Mouse (Mus musculus) heart, postnatal 0 days (tissue): ENCODE measurements around the gene Gm49661. TPM values are rescaled to one million over a fixed set of nuclear protein-coding genes. Genes with fewer than 3 reads are reported as not detected.

Source experiments
- ATAC-seq: fragments of 200-750 bp; cut with Nextera tagmentation; 2 replicates; pipeline ENCODE4 v1.8.0; 2017; ENCODE audit warnings: low read depth, moderate number of reproducible peaks, moderate library complexity; ENCODE audit not compliant: insufficient read depth
- DNase-seq: peaks from one replicate; pipeline ENCODE4 v3.0.0-alpha.2; 2016; ENCODE audit warnings: low spot score
- H3K27ac ChIP-seq: fragments of 300-500 bp; sonication (generic); 2 replicates; pipeline ENCODE4 v1.5.1; 2014; ENCODE audit warnings: low read depth, mild to moderate bottlenecking
- H3K27me3 ChIP-seq: fragments of 300-500 bp; sonication (generic); 2 replicates; pipeline ENCODE4 v1.6.1; 2014; ENCODE audit warnings: low read length, mixed read lengths; ENCODE audit not compliant: control insufficient read depth, insufficient read depth
- H3K36me3 ChIP-seq: fragments of 300-500 bp; sonication (generic); replicated peaks from 2 replicates; pipeline ENCODE4 v1.6.1; 2014; ENCODE audit warnings: low read length, mixed read lengths; ENCODE audit not compliant: control insufficient read depth, insufficient read depth
- H3K4me1 ChIP-seq: fragments of 300-500 bp; sonication (generic); 2 replicates; pipeline ENCODE4 v1.6.1; 2014; ENCODE audit warnings: antibody characterized with exemption; ENCODE audit not compliant: control insufficient read depth, insufficient read depth
- H3K4me2 ChIP-seq: fragments of 300-500 bp; sonication (generic); 2 replicates; pipeline ENCODE4 v1.6.1; 2014; ENCODE audit warnings: low read depth, mild to moderate bottlenecking, low read length, moderate library complexity
- H3K4me3 ChIP-seq: fragments of 300-500 bp; sonication (generic); 2 replicates; pipeline ENCODE4 v1.5.1; 2014; ENCODE audit warnings: low read depth, low read length
- H3K9ac ChIP-seq: fragments of 300-500 bp; sonication (generic); replicated peaks from 2 replicates; pipeline ENCODE4 v1.6.1; 2014; ENCODE audit warnings: low read depth, low read length, mixed read lengths
- H3K9me3 ChIP-seq: fragments of 300-500 bp; sonication (generic); replicated peaks from 2 replicates; pipeline ENCODE4 v1.6.1; 2016; ENCODE audit warnings: low read length; ENCODE audit not compliant: control insufficient read depth
- CTCF ChIP-seq: IDR thresholded peaks from 2 replicates; pipeline ENCODE4 v1.5.1; 2016; ENCODE audit warnings: antibody characterized with exemption, control low read depth, low read depth
- EP300 ChIP-seq: IDR thresholded peaks from 2 replicates; pipeline ENCODE4 v1.6.1; 2016; ENCODE audit warnings: antibody characterized with exemption, low read depth
- WGBS: fragments of 180-500 bp; shearing (Covaris S2); extraction: QIAGEN DNeasy Blood & Tissue Kit; methylation state at CpG from one replicate; pipeline ENCODE4 v1.1.7; 2014; 5-methylcytosine and 5-hydroxymethylcytosine counted together
- polyA plus RNA-seq: library from polyadenylated mRNA; unstranded; fragments of >200 nt; fragmentation: Nextera tagmentation; extraction: Ambion mirVana; gene quantifications from 2 replicates; pipeline ENCODE4 v1.2.1, GENCODE M21; 2015
- total RNA-seq: library from RNA; depleted of rRNA; stranded (reverse); fragments of >200 nt; gene quantifications from 2 replicates; pipeline ENCODE4 v1.2.3, GENCODE M21; 2014; ENCODE audit warnings: low replicate concordance

The Gm49661 gene
- total and polyA plus RNA-seq, 2 experiments from 2014 or later = not detected

GRCm38 (mm10) chr8:84986379-84986945 lies 17.2 kb upstream of the Gm49661 start:
- TF ChIP-seq EP300 = no peak
- TF ChIP-seq CTCF = no peak
- Histone ChIP-seq H3K27me3 (no peaks in the 10 kb centered on the region), H3K9me3 (no peaks in the 10 kb centered on the region), H3K36me3 (no peaks in the 10 kb centered on the region), H3K4me3 (peak overlapping the region; percentile 54), H3K27ac (peak overlapping the region; percentile 75), H3K9ac (peak overlapping the region; percentile 48; the same call in 1 of the 2 replicates), H3K4me1 (peaks cover 32% of the 10 kb centered on the region), H3K4me2 (peak overlapping the region; percentile 87)
- DNase-seq (no peak), ATAC-seq (no peak)
- WGBS = 31% methylated on average over 8 of the region's 8 CpGs

- peak; percentile 12 for ATAC-seq
- peak overlapping the region; percentile 48 for H3K9ac ChIP-seq
- under 1% methylated on average over 53 of the region's 53 CpGs for WGBS
- H3K27ac ChIP-seq = peak overlapping the region; percentile 75
- H3K36me3 ChIP-seq = no peaks in the 10 kb centered on the region
- H3K27me3 ChIP-seq = no peaks in the 10 kb centered on the region
- H3K4me1 ChIP-seq = peaks cover 34% of the 10 kb centered on the region
- H3K9me3 ChIP-seq = no peaks in the 10 kb centered on the region
- TF ChIP-seq CTCF = 0 out of 2 replicates have a peak, but pooled peaks have one; percentile 4
- no peak for TF ChIP-seq EP300
- H3K4me3 ChIP-seq = peak overlapping the region; percentile 54
- H3K4me2 ChIP-seq = peak overlapping the region; percentile 87
- peak; percentile 72 for DNase-seq
Measured at GRCm38 (mm10) chr8:84985684-84986378, 16.6 kb upstream of the Gm49661 start.

GRCm38 (mm10) chr8:84985049-84985683 lies 15.9 kb upstream of the Gm49661 start:
- no peaks in the 10 kb centered on the region for H3K27me3 ChIP-seq
- peak overlapping the region; percentile 48; the same call in 1 of the 2 replicates for H3K9ac ChIP-seq
- H3K4me2 ChIP-seq = peak overlapping the region; percentile 87
- H3K27ac ChIP-seq = peak overlapping the region; percentile 75
- 5% methylated on average over 23 of the region's 23 CpGs for WGBS
- no peaks in the 10 kb centered on the region for H3K36me3 ChIP-seq
- H3K4me1 ChIP-seq = peaks cover 38% of the 10 kb centered on the region
- TF ChIP-seq EP300 = no peak
- no peak for TF ChIP-seq CTCF
- ATAC-seq = no peak
- no peaks in the 10 kb centered on the region for H3K9me3 ChIP-seq
- H3K4me3 ChIP-seq = peak overlapping the region; percentile 54
- no peak for DNase-seq

- Histone ChIP-seq H3K4me2 (peak overlapping the region; percentile 87), H3K27me3 (no peaks in the 10 kb centered on the region), H3K9me3 (no peaks in the 10 kb centered on the region), H3K4me1 (peaks cover 40% of the 10 kb centered on the region), H3K4me3 (no peak overlapping the region), H3K36me3 (no peaks in the 10 kb centered on the region), H3K27ac (peak overlapping the region; percentile 75), H3K9ac (no peak overlapping the region)
- WGBS = 23% methylated on average over 13 of the region's 16 CpGs
- ATAC-seq (no peak), DNase-seq (no peak)
- TF ChIP-seq EP300 (no peak), CTCF (no peak)
Measured at GRCm38 (mm10) chr8:84984294-84985048, 15.2 kb upstream of the Gm49661 start.

DNA sequence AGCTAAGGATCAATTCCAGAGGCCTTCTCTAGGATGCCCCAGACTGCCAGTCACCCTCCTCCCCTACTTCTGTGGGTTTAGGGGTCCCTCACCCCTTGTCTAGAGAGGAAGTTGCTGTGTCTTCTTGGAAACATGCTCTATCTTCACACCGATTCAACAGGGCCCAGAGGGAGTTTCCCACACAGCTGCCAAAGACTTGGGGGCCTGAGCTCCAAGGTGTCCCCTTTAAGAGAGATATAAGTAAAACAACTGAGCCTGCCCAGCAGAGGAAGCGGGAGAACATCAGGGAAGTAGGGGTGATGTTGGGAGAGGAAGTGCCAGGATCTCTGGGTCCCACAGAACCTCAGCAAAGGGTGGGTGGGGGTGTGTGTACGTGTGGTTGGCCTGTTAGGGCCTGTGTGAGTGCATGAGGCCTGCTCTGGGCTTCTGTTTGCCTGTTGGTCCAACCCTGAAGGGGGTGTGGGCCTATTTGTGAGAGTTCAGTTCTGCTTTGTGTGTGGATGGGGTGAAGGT lies 13.3 kb upstream of the Gm49661 start:
- 57% methylated on average over 3 of the region's 3 CpGs for WGBS
- DNase-seq (no peak), ATAC-seq (no peak)
- no peak for TF ChIP-seq EP300
- TF ChIP-seq CTCF = no peak
- no peak overlapping the region for H3K4me2 ChIP-seq
- no peak overlapping the region for H3K9ac ChIP-seq
- no peaks in the 10 kb centered on the region for H3K27me3 ChIP-seq
- no peaks in the 10 kb centered on the region for H3K36me3 ChIP-seq
- H3K4me1 ChIP-seq = peaks cover 43% of the 10 kb centered on the region
- H3K9me3 ChIP-seq = no peaks in the 10 kb centered on the region
- H3K27ac ChIP-seq = 0 out of 2 replicates have a peak overlapping the region, but pooled peaks have one; percentile 36
- no peak overlapping the region for H3K4me3 ChIP-seq
